Mouse (Mus musculus): ENCODE measurements around the gene Fis1.
"Not testable (repeated sequence)": the region's sequence is repeated elsewhere in the genome, so short reads cannot be mapped to it uniquely, and the experiment has no call there.

Gene Fis1

GRCm38 (mm10) chr5:136940845-136941560 lies 12.1 kb upstream of the Fis1 start:
- no peak for DNase-seq (ENCODE audit: low read depth, low spot score)

- DNase-seq (ENCODE audit: low read depth, low spot score): no peak
Observed at GRCm38 (mm10) chr5:136942781-136943180, 10.3 kb upstream of the Fis1 start.

- no peak for DNase-seq (ENCODE audit: low read depth, low spot score)
Observed at GRCm38 (mm10) chr5:136943382-136943781, 9.7 kb upstream of the Fis1 start.

GRCm38 (mm10) chr5:136945084-136945483 lies 8.0 kb upstream of the Fis1 start:
- DNase-seq (ENCODE audit: low read depth, low spot score): no peak

- no peak for DNase-seq (ENCODE audit: low read depth, low spot score)
Observed at GRCm38 (mm10) chr5:136947874-136948273, 5.2 kb upstream of the Fis1 start.

GRCm38 (mm10) chr5:136949551-136950336 lies 3.3 kb upstream of the Fis1 start:
- DNase-seq (ENCODE audit: low read depth, low spot score): not testable (repeated sequence)

GRCm38 (mm10) chr5:136950521-136950920 lies 2.6 kb upstream of the Fis1 start:
- no peak for DNase-seq (ENCODE audit: low read depth, low spot score)

GRCm38 (mm10) chr5:136952153-136952552 lies 922 bp upstream of the Fis1 start:
- DNase-seq (ENCODE audit: low read depth, low spot score): no peak

GRCm38 (mm10) chr5:136953440-136953951 lies 421 bp downstream of the Fis1 start:
- no peak for DNase-seq (ENCODE audit: low read depth, low spot score)

GRCm38 (mm10) chr5:136955622-136956021 lies 2.5 kb downstream of the Fis1 start:
- no peak for DNase-seq (ENCODE audit: low read depth, low spot score)

- no peak for DNase-seq (ENCODE audit: low read depth, low spot score)
Observed at GRCm38 (mm10) chr5:136957250-136957649, 4.2 kb downstream of the Fis1 start.

- DNase-seq (ENCODE audit: low read depth, low spot score): no peak
Observed at GRCm38 (mm10) chr5:136958991-136959605, 6.0 kb downstream of the Fis1 start.

- no peak for DNase-seq (ENCODE audit: low read depth, low spot score)
Observed at GRCm38 (mm10) chr5:136960053-136960452, 7.0 kb downstream of the Fis1 start.

GRCm38 (mm10) chr5:136961334-136961982 lies 8.4 kb downstream of the Fis1 start:
- DNase-seq (ENCODE audit: low read depth, low spot score): no peak

GRCm38 (mm10) chr5:136961983-136962461 lies 8.9 kb downstream of the Fis1 start:
- peak; percentile 85 for DNase-seq (ENCODE audit: low read depth, low spot score)

GRCm38 (mm10) chr5:136962501-136962900 lies 9.4 kb downstream of the Fis1 start:
- peak; percentile 77 for DNase-seq (ENCODE audit: low read depth, low spot score)

GRCm38 (mm10) chr5:136962966-136963540 lies 10.0 kb downstream of the Fis1 start:
- no peak for DNase-seq (ENCODE audit: low read depth, low spot score)

- no peak for DNase-seq (ENCODE audit: low read depth, low spot score)
Observed at GRCm38 (mm10) chr5:136965210-136965609, 12.1 kb downstream of the Fis1 start.

- no peak for DNase-seq (ENCODE audit: low read depth, low spot score)
Observed at GRCm38 (mm10) chr5:136965686-136966085, 12.6 kb downstream of the Fis1 start.

- no peak for DNase-seq (ENCODE audit: low read depth, low spot score)
Observed at GRCm38 (mm10) chr5:136966331-136966730, 13.3 kb downstream of the Fis1 start, which contains the start of gene Cldn15. Gene Cldn15 (plus strand): TSS chr5:136966616.

- DNase-seq (ENCODE audit: low read depth, low spot score): no peak
Observed at GRCm38 (mm10) chr5:136966861-136967455, 13.9 kb downstream of the Fis1 start.
